ENCODE assay signal across 8 mouse cellular contexts in the genomic region with DNA sequence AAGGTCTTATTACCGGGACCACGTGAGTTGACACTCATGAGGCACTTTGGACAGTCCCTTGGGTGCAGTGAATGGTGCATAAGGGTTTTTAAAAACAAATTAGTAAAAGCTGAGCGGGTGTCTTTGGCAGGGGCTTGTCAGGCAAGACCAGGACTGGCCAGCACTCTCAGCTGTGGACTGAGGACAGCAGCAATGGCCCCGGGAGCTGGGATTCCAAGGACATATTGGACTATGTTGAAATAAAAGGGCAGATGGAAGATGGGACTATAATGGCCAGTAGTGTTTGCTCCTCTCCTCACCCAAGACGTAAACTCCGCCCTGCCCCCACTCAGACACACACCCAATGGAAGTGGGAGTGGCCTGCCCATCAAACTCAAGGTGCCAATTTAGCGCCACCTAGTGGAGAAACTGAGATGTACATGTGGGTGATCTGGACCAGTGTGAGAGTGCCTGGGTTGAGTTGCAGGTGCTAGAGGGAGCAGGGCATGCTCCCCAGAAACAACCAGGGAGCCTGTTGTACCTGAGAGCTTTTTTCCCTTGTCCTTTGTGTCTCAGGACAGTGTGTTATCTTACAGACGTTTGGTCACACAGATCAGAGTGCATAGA.
DNase-seq lines count a peak whose midpoint lies in the region; ATAC-seq and TF ChIP-seq lines count a peak whose summit lies in the region.
"Had no signal": no experiment of that assay in that cellular context is flagged by ENCODE, and none has a peak within 500 bp of the region (broad histone marks: within the 10 kb centered on the region; RNA-seq: fewer than 3 reads in every experiment).

No protein-coding gene starts in this region.

- no peaks in the 10 kb centered on the region for H3K27me3 ChIP-seq in G1E (ENCODE audit: insufficient read depth, low read length)
- H3K27me3 ChIP-seq in lung, embryonic 14.5 days (ENCODE audit: insufficient read depth, low read length) = peaks cover 14% of the 10 kb centered on the region

- H3K4me3 ChIP-seq in G1E (ENCODE audit: low read depth, low read length) = no peak overlapping the region
- H3K4me3 ChIP-seq in layer of hippocampus, adult 2 months = no peak overlapping the region
- no peak overlapping the region for H3K4me3 ChIP-seq in lung, embryonic 14.5 days (ENCODE audit: low read depth, low read length)
- H3K4me3 ChIP-seq: limb, embryonic 12.5 days had no signal

- intact Hi-C loops in heart, postnatal 36 days (cut with DNase I) = no loop called here

- no peak for ATAC-seq in G1E (ENCODE audit: extremely low read depth, insufficient number of reproducible peaks, low FRiP score, poor library complexity, severe bottlenecking)
- ATAC-seq in lung, embryonic 14.5 days (ENCODE audit: insufficient read depth) = peak; percentile 58; the same call in 1 of the 2 replicates

- 26% methylated on average over 8 of the region's 8 CpGs for WGBS in lung, embryonic 14.5 days

- peak; percentile 17; the same call in 1 of the 2 replicates for TF ChIP-seq CTCF in G1E (IDR thresholded peaks at IDR 0.05; ENCODE audit: low read depth, low read length)
- TF ChIP-seq CTCF in layer of hippocampus, adult 2 months (conservative IDR thresholded peaks at IDR 0.05) = peak; percentile 88
- TF ChIP-seq CTCF in lung, embryonic 14.5 days (IDR thresholded peaks at IDR 0.05; ENCODE audit: low read depth) = peak; percentile 73

- no peaks in the 10 kb centered on the region for H3K36me3 ChIP-seq in G1E (replicated peaks)
- H3K36me3 ChIP-seq in lung, embryonic 14.5 days (ENCODE audit: insufficient read depth) = no peaks in the 10 kb centered on the region
- H3K36me3 ChIP-seq: limb, embryonic 12.5 days had no signal

- DNase-seq in G1E (ENCODE audit: low spot score) = no peak
- DNase-seq in adrenal gland, adult 2 months = peak; percentile 82
- DNase-seq in embryo, embryonic 11.5 days (ENCODE audit: low read depth, low spot score) = peak; percentile 65
- DNase-seq in heart, postnatal 36 days = peak; percentile 3 to 17
- peak; percentile 36 to 80 for DNase-seq in layer of hippocampus, adult 2 months (ENCODE audit: low spot score in 2 of 2)
- DNase-seq in lung, embryonic 14.5 days = peak; percentile 61
- DNase-seq in right cerebral cortex, adult 2 months (ENCODE audit: low spot score in 2 of 2) = peak; percentile 52 to 65

- no peak overlapping the region for H3K4me2 ChIP-seq in lung, embryonic 14.5 days

- H3K4me1 ChIP-seq in G1E (ENCODE audit: insufficient read depth, low read depth, low read length) = no peaks in the 10 kb centered on the region
- H3K4me1 ChIP-seq in lung, embryonic 14.5 days (ENCODE audit: insufficient read depth) = no peaks in the 10 kb centered on the region

- H3K9ac ChIP-seq in lung, embryonic 14.5 days = no peak overlapping the region
- H3K9ac ChIP-seq: limb, embryonic 12.5 days had no signal

- H3K9me3 ChIP-seq in G1E (replicated peaks) = peaks cover 93% of the 10 kb centered on the region
- H3K9me3 ChIP-seq in lung, embryonic 14.5 days (ENCODE audit: low read depth, low read length) = no peaks in the 10 kb centered on the region
- H3K9me3 ChIP-seq: limb, embryonic 12.5 days had no signal

- H3K27ac ChIP-seq in layer of hippocampus, adult 2 months = no peak overlapping the region
- H3K27ac ChIP-seq in lung, embryonic 14.5 days (ENCODE audit: low read depth) = no peak overlapping the region
- H3K27ac ChIP-seq: limb, embryonic 12.5 days had no signal

Comparison
In these comparisons a context has a peak if more than half of its experiments do, and no peak if none do; other contexts are left out.
1. CTCF ChIP-seq: peak in every context shown above with its lines; median percentile 88 in layer of hippocampus, adult 2 months; 73 in lung, embryonic 14.5 days; 17 in G1E.